Mouse (Mus musculus): ENCODE measurements around the gene Cdc5l. TPM values are rescaled to one million over a fixed set of nuclear protein-coding genes. Genes with fewer than 3 reads are reported as not detected.

The Cdc5l gene
- total and polyA plus RNA-seq, 2 experiments = 3.5 to 15.5 TPM

DNA sequence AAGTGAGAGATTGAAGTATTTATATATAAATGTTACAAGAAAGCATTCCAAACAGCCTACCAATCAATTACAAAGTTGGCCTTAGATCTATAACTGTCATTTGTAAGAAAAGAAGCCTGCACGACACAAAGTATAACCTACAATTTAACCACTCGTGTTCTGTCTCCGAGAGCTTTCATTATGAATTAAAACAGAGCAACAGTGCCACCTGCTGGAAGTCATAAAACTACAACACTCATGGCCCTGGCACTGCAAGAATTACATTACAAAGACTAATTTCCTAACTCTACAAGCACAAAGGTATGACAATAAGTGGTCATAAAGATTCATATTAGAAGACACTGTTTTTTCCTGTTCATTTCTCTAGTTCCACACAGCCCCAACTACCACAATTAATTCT lies 30.3 kb downstream of the Cdc5l start:
- Histone ChIP-seq H3K27me3 (ENCODE audit: control insufficient read depth, insufficient read depth, low read length) (no peaks in the 10 kb centered on the region), H3K36me3 (ENCODE audit: control insufficient read depth, insufficient read depth, low read length) (peaks cover 41% of the 10 kb centered on the region), H3K79me2 (ENCODE audit: control insufficient read depth, insufficient read depth, low read length) (peaks cover 2% of the 10 kb centered on the region; the same call in 1 of the 2 replicates), H3K4me1 (ENCODE audit: control insufficient read depth, insufficient read depth, low read length) (peaks cover 14% of the 10 kb centered on the region), H3K27ac (replicated peaks; ENCODE audit: insufficient read depth, low read depth, low read length) (no peak overlapping the region), H3K9ac (ENCODE audit: low read depth, low read length) (no peak overlapping the region), H3K4me3 (ENCODE audit: insufficient read depth, low read depth, low read length) (no peak overlapping the region)
- peak; percentile 57 for DNase-seq (ENCODE audit: extremely low read depth, low read depth, low spot score)
- WGBS = 6% methylated on average over 3 of the region's 3 CpGs
- TF ChIP-seq CTCF (IDR thresholded peaks at IDR 0.05; ENCODE audit: low read depth, low read length) (no peak), POLR2A (IDR thresholded peaks at IDR 0.05; ENCODE audit: extremely low read depth, insufficient read depth, low read length) (no peak)

DNA sequence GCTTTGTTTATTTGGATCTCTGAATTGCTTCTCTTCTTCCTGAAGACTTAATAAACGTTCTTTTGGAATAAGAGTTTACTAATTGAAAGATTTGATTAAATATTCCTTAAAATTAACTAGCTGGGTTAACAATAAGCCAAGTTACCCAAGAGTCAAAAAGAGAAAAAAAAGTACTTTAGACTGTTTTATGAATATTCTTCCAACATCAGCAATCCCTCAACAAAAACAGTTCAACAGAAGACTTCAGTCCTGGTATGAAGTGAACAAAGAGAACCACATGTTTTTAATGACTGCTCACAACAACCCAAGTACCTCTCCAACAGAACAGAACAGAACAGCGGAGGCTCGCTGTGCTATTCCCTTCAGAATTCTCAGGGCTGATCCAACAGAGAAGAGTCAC lies 30.9 kb downstream of the Cdc5l start:
- Histone ChIP-seq H3K9ac (ENCODE audit: low read depth, low read length) (no peak overlapping the region), H3K27me3 (ENCODE audit: control insufficient read depth, insufficient read depth, low read length) (no peaks in the 10 kb centered on the region), H3K27ac (replicated peaks; ENCODE audit: insufficient read depth, low read depth, low read length) (no peak overlapping the region), H3K79me2 (ENCODE audit: control insufficient read depth, insufficient read depth, low read length) (peaks cover 2% of the 10 kb centered on the region; the same call in 1 of the 2 replicates), H3K4me3 (ENCODE audit: insufficient read depth, low read depth, low read length) (no peak overlapping the region), H3K4me1 (ENCODE audit: control insufficient read depth, insufficient read depth, low read length) (peaks cover 14% of the 10 kb centered on the region), H3K36me3 (ENCODE audit: control insufficient read depth, insufficient read depth, low read length) (peaks cover 39% of the 10 kb centered on the region)
- 57% methylated on average over 3 of the region's 3 CpGs for WGBS
- TF ChIP-seq CTCF (IDR thresholded peaks at IDR 0.05; ENCODE audit: low read depth, low read length) = no peak
- TF ChIP-seq POLR2A (IDR thresholded peaks at IDR 0.05; ENCODE audit: extremely low read depth, insufficient read depth, low read length) = no peak
- peak; percentile 20 for DNase-seq (ENCODE audit: extremely low read depth, low read depth, low spot score)

DNA sequence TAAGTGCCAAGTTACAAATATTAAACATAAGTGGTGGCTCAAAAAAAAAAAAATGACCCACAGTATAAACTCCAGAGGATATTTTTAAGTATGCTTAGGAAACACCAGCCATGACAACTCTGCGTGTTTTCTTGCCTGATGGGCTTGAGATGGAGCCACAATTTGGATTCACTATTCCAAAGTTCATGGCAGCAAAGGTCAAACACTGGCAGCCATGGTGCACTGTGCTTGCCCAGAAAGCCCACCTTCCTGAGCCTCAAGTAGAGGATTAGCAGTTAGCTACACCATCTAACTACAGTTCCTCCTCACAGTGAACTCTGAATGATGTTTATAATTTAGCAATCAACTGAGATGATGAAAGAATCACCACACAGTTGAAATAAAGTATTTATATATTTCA lies 31.4 kb downstream of the Cdc5l start:
- H3K36me3 ChIP-seq (ENCODE audit: control insufficient read depth, insufficient read depth, low read length) = peaks cover 34% of the 10 kb centered on the region
- TF ChIP-seq CTCF (IDR thresholded peaks at IDR 0.05; ENCODE audit: low read depth, low read length) (no peak), POLR2A (IDR thresholded peaks at IDR 0.05; ENCODE audit: extremely low read depth, insufficient read depth, low read length) (no peak)
- H3K4me1 ChIP-seq (ENCODE audit: control insufficient read depth, insufficient read depth, low read length) = peaks cover 14% of the 10 kb centered on the region
- no peak overlapping the region for H3K27ac ChIP-seq (replicated peaks; ENCODE audit: insufficient read depth, low read depth, low read length)
- no peaks in the 10 kb centered on the region for H3K27me3 ChIP-seq (ENCODE audit: control insufficient read depth, insufficient read depth, low read length)
- no peak overlapping the region for H3K9ac ChIP-seq (ENCODE audit: low read depth, low read length)
- peaks cover 2% of the 10 kb centered on the region; the same call in 1 of the 2 replicates for H3K79me2 ChIP-seq (ENCODE audit: control insufficient read depth, insufficient read depth, low read length)
- no peak overlapping the region for H3K4me3 ChIP-seq (ENCODE audit: insufficient read depth, low read depth, low read length)
- DNase-seq (ENCODE audit: extremely low read depth, low read depth, low spot score) = peak; percentile 44
- 17% methylated on average over 1 of the region's 1 CpGs for WGBS

DNA sequence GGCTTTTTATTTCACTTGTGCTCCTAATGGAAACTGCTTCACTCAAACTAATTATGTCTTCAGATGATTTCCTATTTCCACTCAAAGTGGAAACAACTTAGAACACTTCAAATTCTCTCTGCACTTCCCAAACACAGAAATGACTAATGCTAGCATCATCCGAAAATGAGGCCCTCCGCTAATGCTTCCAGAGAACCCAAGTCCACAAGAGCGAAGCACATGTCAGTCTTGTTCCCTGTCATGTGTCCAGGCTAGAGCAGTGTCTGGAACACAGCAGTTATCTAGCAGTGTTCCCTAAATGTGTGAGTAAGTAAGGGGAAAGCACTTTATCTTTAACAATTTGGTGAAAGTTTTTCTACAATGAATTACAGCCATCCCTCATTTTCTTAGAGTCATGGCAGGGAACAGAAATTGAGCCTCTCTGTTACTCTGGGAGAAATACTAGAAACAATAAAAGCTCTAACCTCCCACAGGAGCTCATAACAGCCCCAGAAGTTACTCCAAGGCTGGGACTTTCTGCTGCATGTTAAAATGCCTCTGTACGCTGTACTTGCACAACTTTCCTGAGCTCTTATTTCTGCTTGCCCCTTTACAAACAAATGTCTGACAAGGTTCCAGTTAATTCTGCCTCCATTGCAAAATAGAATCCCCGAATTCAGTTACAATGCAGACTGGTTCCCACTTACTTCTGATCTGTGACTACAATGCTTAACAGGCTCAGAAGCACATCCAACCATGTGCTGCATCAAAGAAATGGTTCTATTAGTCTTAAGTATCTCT lies 32.2 kb downstream of the Cdc5l start:
- 67% methylated on average over 5 of the region's 5 CpGs for WGBS
- Histone ChIP-seq H3K27ac (replicated peaks; ENCODE audit: insufficient read depth, low read depth, low read length) (no peak overlapping the region), H3K9ac (ENCODE audit: low read depth, low read length) (no peak overlapping the region), H3K4me1 (ENCODE audit: control insufficient read depth, insufficient read depth, low read length) (peaks cover 14% of the 10 kb centered on the region), H3K27me3 (ENCODE audit: control insufficient read depth, insufficient read depth, low read length) (no peaks in the 10 kb centered on the region), H3K4me3 (ENCODE audit: insufficient read depth, low read depth, low read length) (no peak overlapping the region), H3K36me3 (ENCODE audit: control insufficient read depth, insufficient read depth, low read length) (peaks cover 32% of the 10 kb centered on the region), H3K79me2 (ENCODE audit: control insufficient read depth, insufficient read depth, low read length) (peaks cover 2% of the 10 kb centered on the region; the same call in 1 of the 2 replicates)
- TF ChIP-seq POLR2A (IDR thresholded peaks at IDR 0.05; ENCODE audit: extremely low read depth, insufficient read depth, low read length) (no peak), CTCF (IDR thresholded peaks at IDR 0.05; ENCODE audit: low read depth, low read length) (no peak)
- peak; percentile 49 for DNase-seq (ENCODE audit: extremely low read depth, low read depth, low spot score)

DNA sequence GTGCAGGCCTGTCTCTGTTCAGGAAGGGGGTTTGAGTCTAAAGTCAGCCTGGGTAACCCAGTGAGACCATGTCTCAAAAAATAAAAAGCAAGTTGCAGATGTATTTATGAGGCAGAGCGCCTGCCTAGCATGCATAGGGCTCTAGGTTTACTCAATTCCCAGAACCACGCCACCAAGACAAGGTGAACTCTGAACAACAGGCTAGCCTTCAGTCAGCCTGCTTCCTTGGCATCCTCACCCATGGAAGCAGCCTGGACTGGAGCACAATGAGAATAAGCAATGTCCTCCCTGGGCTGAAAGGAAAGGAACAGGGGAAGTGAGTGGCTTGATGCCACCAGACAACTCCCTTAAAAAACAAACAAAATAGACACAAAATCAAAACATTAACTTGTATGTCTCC lies 35.5 kb downstream of the Cdc5l start:
- no peak overlapping the region for H3K9ac ChIP-seq (ENCODE audit: low read depth, low read length)
- H3K27ac ChIP-seq (replicated peaks; ENCODE audit: insufficient read depth, low read depth, low read length) = no peak overlapping the region
- 96% methylated on average over 2 of the region's 2 CpGs for WGBS
- no peak for TF ChIP-seq CTCF (IDR thresholded peaks at IDR 0.05; ENCODE audit: low read depth, low read length)
- no peak for TF ChIP-seq POLR2A (IDR thresholded peaks at IDR 0.05; ENCODE audit: extremely low read depth, insufficient read depth, low read length)
- peaks cover 2% of the 10 kb centered on the region; the same call in 1 of the 2 replicates for H3K79me2 ChIP-seq (ENCODE audit: control insufficient read depth, insufficient read depth, low read length)
- H3K27me3 ChIP-seq (ENCODE audit: control insufficient read depth, insufficient read depth, low read length) = no peaks in the 10 kb centered on the region
- DNase-seq (ENCODE audit: extremely low read depth, low read depth, low spot score) = no peak
- H3K4me3 ChIP-seq (ENCODE audit: insufficient read depth, low read depth, low read length) = no peak overlapping the region
- peaks cover 22% of the 10 kb centered on the region for H3K36me3 ChIP-seq (ENCODE audit: control insufficient read depth, insufficient read depth, low read length)
- peaks cover 14% of the 10 kb centered on the region for H3K4me1 ChIP-seq (ENCODE audit: control insufficient read depth, insufficient read depth, low read length)

DNA sequence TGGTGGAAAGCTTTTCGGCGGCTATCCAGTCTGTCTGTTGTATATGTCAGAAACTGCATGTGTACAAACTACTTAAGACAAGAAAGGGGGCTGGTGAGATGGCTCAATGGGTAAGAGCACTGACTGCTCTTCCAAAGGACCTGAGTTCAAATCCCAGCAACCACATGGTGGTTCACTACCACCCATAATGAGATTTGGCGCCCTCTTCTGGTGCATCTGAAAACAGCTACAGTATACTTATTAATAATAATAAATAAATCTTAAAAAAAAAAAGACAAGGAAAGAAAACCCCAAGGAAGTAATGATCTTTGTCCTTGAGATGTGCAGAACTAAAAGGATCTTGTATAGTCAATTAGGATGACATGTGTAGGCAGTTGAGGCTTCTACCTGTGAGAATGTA lies 36.0 kb downstream of the Cdc5l start:
- 80% methylated on average over 3 of the region's 3 CpGs for WGBS
- H3K27me3 ChIP-seq (ENCODE audit: control insufficient read depth, insufficient read depth, low read length) = no peaks in the 10 kb centered on the region
- TF ChIP-seq POLR2A (IDR thresholded peaks at IDR 0.05; ENCODE audit: extremely low read depth, insufficient read depth, low read length) = no peak
- TF ChIP-seq CTCF (IDR thresholded peaks at IDR 0.05; ENCODE audit: low read depth, low read length) = no peak
- no peak for DNase-seq (ENCODE audit: extremely low read depth, low read depth, low spot score)
- H3K79me2 ChIP-seq (ENCODE audit: control insufficient read depth, insufficient read depth, low read length) = peaks cover 2% of the 10 kb centered on the region; the same call in 1 of the 2 replicates
- H3K9ac ChIP-seq (ENCODE audit: low read depth, low read length) = no peak overlapping the region
- H3K36me3 ChIP-seq (ENCODE audit: control insufficient read depth, insufficient read depth, low read length) = peaks cover 21% of the 10 kb centered on the region
- H3K4me1 ChIP-seq (ENCODE audit: control insufficient read depth, insufficient read depth, low read length) = peaks cover 10% of the 10 kb centered on the region
- no peak overlapping the region for H3K27ac ChIP-seq (replicated peaks; ENCODE audit: insufficient read depth, low read depth, low read length)
- H3K4me3 ChIP-seq (ENCODE audit: insufficient read depth, low read depth, low read length) = no peak overlapping the region
